In the genomic region with DNA sequence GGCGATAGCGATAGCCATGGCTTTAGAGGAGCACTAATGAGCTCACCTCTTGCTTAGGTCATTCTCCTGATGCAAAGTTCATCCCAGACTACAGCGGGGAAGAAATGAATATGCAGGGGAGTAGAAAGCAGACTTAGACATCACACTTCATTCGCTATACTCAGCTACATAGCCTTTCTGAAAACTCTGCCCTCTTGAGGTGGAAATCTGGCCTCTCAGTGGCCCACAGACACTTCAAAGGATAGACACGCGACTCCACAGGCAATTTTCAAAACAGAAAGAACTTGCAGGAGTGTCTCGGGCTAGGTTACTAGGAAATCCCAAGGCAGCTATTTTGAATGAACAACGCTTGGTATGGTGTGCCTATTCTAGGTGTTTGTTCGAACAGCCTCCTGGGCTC, we compare ENCODE assay signal across 20 mouse cellular contexts.
DNase-seq lines count a peak whose midpoint lies in the region; ATAC-seq and TF ChIP-seq lines count a peak whose summit lies in the region.
"Had no signal": no experiment of that assay in that cellular context is flagged by ENCODE, and none has a peak within 500 bp of the region (broad histone marks: within the 10 kb centered on the region; RNA-seq: fewer than 3 reads in every experiment).

No protein-coding gene starts in this region.

- H3K27me3 ChIP-seq in midbrain, embryonic 11.5 days (ENCODE audit: control insufficient read depth, insufficient read depth, low read length) = no peaks in the 10 kb centered on the region; the same call in 1 of the 2 replicates
- peaks cover 38% of the 10 kb centered on the region for H3K27me3 ChIP-seq in midbrain, embryonic 10.5 days (ENCODE audit: low read depth, poor library complexity, severe bottlenecking)
- no peaks in the 10 kb centered on the region for H3K27me3 ChIP-seq in forebrain, postnatal 0 days (ENCODE audit: insufficient read depth, low read length)
- no peaks in the 10 kb centered on the region for H3K27me3 ChIP-seq in hindbrain, postnatal 0 days (ENCODE audit: insufficient read depth, low read length)
- H3K27me3 ChIP-seq in neural tube, embryonic 15.5 days (replicated peaks) = no peaks in the 10 kb centered on the region
- H3K27me3 ChIP-seq in lung, postnatal 0 days (replicated peaks; ENCODE audit: insufficient read depth, low read length) = no peaks in the 10 kb centered on the region
- H3K27me3 ChIP-seq: embryonic facial prominence, embryonic 12.5 days; limb, embryonic 15.5 days had no signal

- TF ChIP-seq CTCF in forebrain, postnatal 0 days (IDR thresholded peaks at IDR 0.05; ENCODE audit: low read depth) = peak; percentile 45
- peak; percentile 37; the same call in 1 of the 2 replicates for TF ChIP-seq CTCF in hindbrain, postnatal 0 days (IDR thresholded peaks at IDR 0.05; ENCODE audit: low read depth)
- no peak for TF ChIP-seq CTCF in lung, postnatal 0 days (IDR thresholded peaks at IDR 0.05)

- 77% methylated on average over 9 of the region's 9 CpGs for WGBS in midbrain, embryonic 11.5 days
- WGBS in midbrain, embryonic 10.5 days = 74% methylated on average over 9 of the region's 9 CpGs
- WGBS in forebrain, postnatal 0 days = 47% methylated on average over 9 of the region's 9 CpGs
- WGBS in hindbrain, postnatal 0 days = 67% methylated on average over 9 of the region's 9 CpGs
- WGBS in neural tube, embryonic 15.5 days = 63% methylated on average over 9 of the region's 9 CpGs
- WGBS in lung, postnatal 0 days = 71% methylated on average over 9 of the region's 9 CpGs

- ATAC-seq in midbrain, embryonic 11.5 days (ENCODE audit: low FRiP score) = peak; percentile 33; the same call in 1 of the 2 replicates
- peak; percentile 53 for ATAC-seq in forebrain, postnatal 0 days
- ATAC-seq in hindbrain, postnatal 0 days = peak; percentile 51; the same call in 1 of the 2 replicates
- no peak for ATAC-seq in neural tube, embryonic 15.5 days (ENCODE audit: low FRiP score)
- ATAC-seq in lung, postnatal 0 days = no peak

- no peak overlapping the region; the same call in 1 of the 2 replicates for H3K27ac ChIP-seq in midbrain, embryonic 11.5 days (ENCODE audit: low read depth, low read length)
- H3K27ac ChIP-seq in midbrain, embryonic 10.5 days (replicated peaks) = no peak overlapping the region
- H3K27ac ChIP-seq in forebrain, postnatal 0 days (ENCODE audit: low read depth, low read length) = peak overlapping the region; percentile 35; the same call in 1 of the 2 replicates
- H3K27ac ChIP-seq in hindbrain, postnatal 0 days = no peak overlapping the region
- peak overlapping the region; percentile 34 for H3K27ac ChIP-seq in neural tube, embryonic 15.5 days (replicated peaks)
- no peak overlapping the region for H3K27ac ChIP-seq in lung, postnatal 0 days (ENCODE audit: low read length)
- H3K27ac ChIP-seq: embryonic facial prominence, embryonic 12.5 days; gastrocnemius, adult 2 months; heart, embryonic 13.5 days; limb, embryonic 15.5 days had no signal

- peak; percentile 77 for DNase-seq in midbrain, embryonic 11.5 days (ENCODE audit: low spot score, missing footprints)
- no peak for DNase-seq in midbrain, embryonic 10.5 days (ENCODE audit: low spot score)
- DNase-seq in forebrain, postnatal 0 days = no peak
- peak; percentile 41 for DNase-seq in hindbrain, postnatal 0 days (ENCODE audit: low spot score)
- no peak for DNase-seq in layer of hippocampus, postnatal 10 days (ENCODE audit: low spot score in 2 of 2)
- DNase-seq in lung, postnatal 0 days (ENCODE audit: low spot score) = no peak
- DNase-seq in right cerebral cortex, adult 2 months (ENCODE audit: low spot score in 2 of 2) = no peak
- DNase-seq: adrenal gland, postnatal 10 days; cerebellum, adult 2 months; gastrocnemius, adult 2 months; heart, adult 11 months; kidney, adult 11 months; kidney, postnatal 10 days; layer of hippocampus, adult 9-11 months; lung, postnatal 14 days; right cerebral cortex, postnatal 4 days had no signal

- TF ChIP-seq EP300 in lung, postnatal 0 days (IDR thresholded peaks at IDR 0.05) = no peak

- no peak overlapping the region for H3K9ac ChIP-seq in midbrain, embryonic 11.5 days (ENCODE audit: low read length)
- no peak overlapping the region for H3K9ac ChIP-seq in forebrain, postnatal 0 days
- no peak overlapping the region for H3K9ac ChIP-seq in hindbrain, postnatal 0 days (replicated peaks; ENCODE audit: low read length)
- H3K9ac ChIP-seq in neural tube, embryonic 15.5 days (replicated peaks) = no peak overlapping the region
- no peak overlapping the region for H3K9ac ChIP-seq in lung, postnatal 0 days (replicated peaks; ENCODE audit: low read depth)
- H3K9ac ChIP-seq: embryonic facial prominence, embryonic 12.5 days; heart, embryonic 13.5 days; limb, embryonic 15.5 days had no signal

- peaks cover 15% of the 10 kb centered on the region for H3K4me1 ChIP-seq in midbrain, embryonic 11.5 days (ENCODE audit: control insufficient read depth, insufficient read depth, low read length)
- peaks cover 42% of the 10 kb centered on the region for H3K4me1 ChIP-seq in midbrain, embryonic 10.5 days
- H3K4me1 ChIP-seq in forebrain, postnatal 0 days (ENCODE audit: insufficient read depth) = peaks cover 24% of the 10 kb centered on the region
- H3K4me1 ChIP-seq in hindbrain, postnatal 0 days (ENCODE audit: insufficient read depth, low read length) = peaks cover 34% of the 10 kb centered on the region
- peaks cover 53% of the 10 kb centered on the region for H3K4me1 ChIP-seq in neural tube, embryonic 15.5 days
- no peaks in the 10 kb centered on the region for H3K4me1 ChIP-seq in lung, postnatal 0 days (ENCODE audit: insufficient read depth, low read depth, low read length)
- H3K4me1 ChIP-seq: embryonic facial prominence, embryonic 12.5 days; limb, embryonic 15.5 days had no signal

- H3K4me3 ChIP-seq in midbrain, embryonic 11.5 days (ENCODE audit: low read depth, low read length) = no peak overlapping the region
- no peak overlapping the region for H3K4me3 ChIP-seq in midbrain, embryonic 10.5 days
- no peak overlapping the region for H3K4me3 ChIP-seq in forebrain, postnatal 0 days (ENCODE audit: low read depth, low read length)
- H3K4me3 ChIP-seq in hindbrain, postnatal 0 days (ENCODE audit: low read length) = no peak overlapping the region
- no peak overlapping the region for H3K4me3 ChIP-seq in neural tube, embryonic 15.5 days (replicated peaks)
- H3K4me3 ChIP-seq in lung, postnatal 0 days (ENCODE audit: low read depth, low read length) = no peak overlapping the region
- H3K4me3 ChIP-seq: embryonic facial prominence, embryonic 12.5 days; gastrocnemius, adult 2 months; heart, embryonic 13.5 days; limb, embryonic 15.5 days had no signal

- no peaks in the 10 kb centered on the region for H3K9me3 ChIP-seq in midbrain, embryonic 11.5 days (ENCODE audit: control insufficient read depth, low read length)
- H3K9me3 ChIP-seq in midbrain, embryonic 10.5 days (replicated peaks) = no peaks in the 10 kb centered on the region
- no peaks in the 10 kb centered on the region for H3K9me3 ChIP-seq in forebrain, postnatal 0 days (ENCODE audit: low read length)
- H3K9me3 ChIP-seq in hindbrain, postnatal 0 days (ENCODE audit: low read length) = no peaks in the 10 kb centered on the region
- H3K9me3 ChIP-seq in neural tube, embryonic 15.5 days (replicated peaks) = no peaks in the 10 kb centered on the region
- no peaks in the 10 kb centered on the region for H3K9me3 ChIP-seq in lung, postnatal 0 days (ENCODE audit: low read length)
- H3K9me3 ChIP-seq: embryonic facial prominence, embryonic 12.5 days; heart, embryonic 13.5 days; limb, embryonic 15.5 days had no signal

- H3K36me3 ChIP-seq in midbrain, embryonic 11.5 days (ENCODE audit: control insufficient read depth, insufficient read depth, low read length) = no peaks in the 10 kb centered on the region
- H3K36me3 ChIP-seq in midbrain, embryonic 10.5 days = no peaks in the 10 kb centered on the region
- no peaks in the 10 kb centered on the region for H3K36me3 ChIP-seq in forebrain, postnatal 0 days (ENCODE audit: insufficient read depth)
- H3K36me3 ChIP-seq in hindbrain, postnatal 0 days (ENCODE audit: insufficient read depth, low read length) = no peaks in the 10 kb centered on the region
- no peaks in the 10 kb centered on the region for H3K36me3 ChIP-seq in neural tube, embryonic 15.5 days
- no peaks in the 10 kb centered on the region for H3K36me3 ChIP-seq in lung, postnatal 0 days (ENCODE audit: insufficient read depth, low read length)
- H3K36me3 ChIP-seq: embryonic facial prominence, embryonic 12.5 days; heart, embryonic 13.5 days; limb, embryonic 15.5 days had no signal

- no peak overlapping the region for H3K4me2 ChIP-seq in midbrain, embryonic 11.5 days
- no peak overlapping the region for H3K4me2 ChIP-seq in forebrain, postnatal 0 days (ENCODE audit: low read depth)
- H3K4me2 ChIP-seq in hindbrain, postnatal 0 days (ENCODE audit: low read depth, low read length) = no peak overlapping the region
- no peak overlapping the region for H3K4me2 ChIP-seq in neural tube, embryonic 15.5 days
- H3K4me2 ChIP-seq in lung, postnatal 0 days (replicated peaks; ENCODE audit: low read depth, low read length) = no peak overlapping the region
- H3K4me2 ChIP-seq: embryonic facial prominence, embryonic 12.5 days; heart, embryonic 13.5 days; limb, embryonic 15.5 days had no signal

Comparison
In these comparisons a context has a peak if more than half of its experiments do, and no peak if none do; other contexts are left out.
1. DNase-seq: peak in midbrain, embryonic 11.5 days (single experiment) and hindbrain, postnatal 0 days (single experiment); none in midbrain, embryonic 10.5 days (single experiment), forebrain, postnatal 0 days (single experiment), layer of hippocampus, postnatal 10 days (0 of 2), lung, postnatal 0 days (single experiment) and right cerebral cortex, adult 2 months (0 of 2).
2. ATAC-seq: peak in midbrain, embryonic 11.5 days (single experiment), forebrain, postnatal 0 days (single experiment) and hindbrain, postnatal 0 days (single experiment); none in neural tube, embryonic 15.5 days (single experiment) and lung, postnatal 0 days (single experiment).
3. H3K27ac ChIP-seq: peak in forebrain, postnatal 0 days (single experiment) and neural tube, embryonic 15.5 days (single experiment); none in midbrain, embryonic 11.5 days (single experiment), midbrain, embryonic 10.5 days (single experiment), hindbrain, postnatal 0 days (single experiment) and lung, postnatal 0 days (single experiment).